Mouse (Mus musculus) hindbrain, embryonic 12.5 days (tissue): ENCODE data around the gene Tmem203. TPM values are rescaled to one million over a fixed set of nuclear protein-coding genes. Genes with fewer than 3 reads are reported as not detected.
"Not testable (repeated sequence)": the region's sequence is repeated elsewhere in the genome, so short reads cannot be mapped to it uniquely, and the experiment has no call there.

Experiments used
- ATAC-seq: fragments of 200-750 bp; cut with Nextera tagmentation; 2 replicates; pipeline ENCODE4 v1.8.0; 2017; ENCODE audit warnings: moderate TSS enrichment; ENCODE audit not compliant: low FRiP score
- H3K27ac ChIP-seq: fragments of 300-500 bp; sonication (generic); 2 replicates; pipeline ENCODE4 v1.5.1; 2016; ENCODE audit warnings: mild to moderate bottlenecking
- H3K27me3 ChIP-seq: fragments of 300-500 bp; sonication (generic); 2 replicates; pipeline ENCODE4 v1.6.1; 2016; ENCODE audit warnings: mild to moderate bottlenecking
- H3K36me3 ChIP-seq: fragments of 300-500 bp; sonication (generic); 2 replicates; pipeline ENCODE4 v1.6.1; 2016; ENCODE audit warnings: mild to moderate bottlenecking
- H3K4me1 ChIP-seq: fragments of 300-500 bp; sonication (generic); 2 replicates; pipeline ENCODE4 v1.6.1; 2016
- H3K4me2 ChIP-seq: fragments of 300-500 bp; sonication (generic); replicated peaks from 2 replicates; pipeline ENCODE4 v1.6.1; 2016; ENCODE audit warnings: mild to moderate bottlenecking
- H3K4me3 ChIP-seq: fragments of 300-500 bp; sonication (generic); 2 replicates; pipeline ENCODE4 v1.5.1; 2016; ENCODE audit warnings: mild to moderate bottlenecking
- H3K9ac ChIP-seq: fragments of 300-500 bp; sonication (generic); 2 replicates; pipeline ENCODE4 v1.6.1; 2016; ENCODE audit warnings: mild to moderate bottlenecking, moderate library complexity
- H3K9me3 ChIP-seq: fragments of 300-500 bp; sonication (generic); replicated peaks from 2 replicates; pipeline ENCODE4 v1.6.1; 2016; ENCODE audit warnings: mild to moderate bottlenecking
- WGBS: fragments of 180-500 bp; shearing (Covaris S2); methylation state at CpG from one replicate; pipeline ENCODE4 v1.1.7; 2016; 5-methylcytosine and 5-hydroxymethylcytosine counted together
- polyA plus RNA-seq: library from polyadenylated mRNA; unstranded; fragments of >200 nt; fragmentation: Nextera tagmentation; extraction: Ambion mirVana; gene quantifications from 2 replicates; pipeline ENCODE4 v1.2.1, GENCODE M21; 2016

Tmem203 gene
- polyA plus RNA-seq, 1 experiment from 2014 or later = 18.6 TPM

GRCm38 (mm10) chr2:25246183-25247072, 8.8 kb upstream of the Tmem203 start, which contains the start of gene AL732309.1:
Gene AL732309.1 (minus strand): TSS chr2:25246863.
- Histone ChIP-seq H3K4me1 (peaks cover 18% of the 10 kb centered on the region), H3K4me2 (no peak within 1 kb of the TSS), H3K9ac (no peak within 1 kb of the TSS), H3K4me3 (no peak within 1 kb of the TSS), H3K27me3 (peaks cover 13% of the 10 kb centered on the region), H3K9me3 (no peaks in the 10 kb centered on the region), H3K36me3 (peaks cover 66% of the 10 kb centered on the region), H3K27ac (no peak within 1 kb of the TSS)
- WGBS = 87% methylated on average over 10 of the region's 10 CpGs
- no peak for ATAC-seq

- 87% methylated on average over 1 of the region's 1 CpGs for WGBS
- ATAC-seq = no peak
- no peaks in the 10 kb centered on the region for H3K9me3 ChIP-seq
- H3K4me2 ChIP-seq = no peak overlapping the region
- peaks cover 51% of the 10 kb centered on the region for H3K36me3 ChIP-seq
- H3K4me3 ChIP-seq = no peak overlapping the region
- H3K27me3 ChIP-seq = no peaks in the 10 kb centered on the region
- no peak overlapping the region for H3K27ac ChIP-seq
- H3K4me1 ChIP-seq = peaks cover 16% of the 10 kb centered on the region
- H3K9ac ChIP-seq = no peak overlapping the region
Observed at GRCm38 (mm10) chr2:25252331-25252730, 2.9 kb upstream of the Tmem203 start.

- not testable (repeated sequence) for H3K27me3 ChIP-seq, H3K9me3 ChIP-seq, H3K27ac ChIP-seq, ATAC-seq
- H3K4me1 ChIP-seq = peaks cover 16% of the 10 kb centered on the region
- H3K36me3 ChIP-seq = peaks cover 10% of the 10 kb centered on the region
- H3K9ac ChIP-seq = peak overlapping the region; percentile 79
- 64% methylated on average over 12 of the region's 12 CpGs for WGBS
- peak overlapping the region; percentile 77 for H3K4me2 ChIP-seq
- peak overlapping the region; percentile 95 for H3K4me3 ChIP-seq
Observed at GRCm38 (mm10) chr2:25256443-25257109, 1.3 kb downstream of the Tmem203 start.

GRCm38 (mm10) chr2:25257250-25257649, 2.0 kb downstream of the Tmem203 start:
- not testable (repeated sequence) for H3K36me3 ChIP-seq, ATAC-seq, H3K27me3 ChIP-seq, H3K9me3 ChIP-seq, H3K27ac ChIP-seq, H3K4me3 ChIP-seq, H3K4me2 ChIP-seq, H3K9ac ChIP-seq
- WGBS = 85% methylated on average over 5 of the region's 5 CpGs
- H3K4me1 ChIP-seq = peaks cover 19% of the 10 kb centered on the region

- Histone ChIP-seq H3K27ac (no peak overlapping the region), H3K9ac (no peak overlapping the region), H3K9me3 (no peaks in the 10 kb centered on the region), H3K27me3 (peaks cover 10% of the 10 kb centered on the region), H3K4me1 (peaks cover 28% of the 10 kb centered on the region), H3K4me2 (no peak overlapping the region), H3K4me3 (no peak overlapping the region), H3K36me3 (no peaks in the 10 kb centered on the region)
- 54% methylated on average over 2 of the region's 2 CpGs for WGBS
- ATAC-seq = no peak
Observed at GRCm38 (mm10) chr2:25258887-25259286, 3.6 kb downstream of the Tmem203 start.

GRCm38 (mm10) chr2:25261870-25262269, 6.6 kb downstream of the Tmem203 start:
- 48% methylated on average over 12 of the region's 12 CpGs for WGBS
- Histone ChIP-seq H3K4me3 (peak overlapping the region; percentile 62), H3K27ac (no peak overlapping the region), H3K4me1 (peaks cover 41% of the 10 kb centered on the region), H3K9me3 (no peaks in the 10 kb centered on the region), H3K27me3 (peaks cover 23% of the 10 kb centered on the region), H3K36me3 (no peaks in the 10 kb centered on the region), H3K9ac (peak overlapping the region; percentile 55), H3K4me2 (peak overlapping the region; percentile 99)
- ATAC-seq = 0 out of 2 replicates have a peak, but pooled peaks have one; percentile 3

GRCm38 (mm10) chr2:25262291-25262767, 7.1 kb downstream of the Tmem203 start, which contains the start of gene Tprn:
Gene Tprn (plus strand): TSS chr2:25262618.
- H3K4me1 ChIP-seq = peaks cover 46% of the 10 kb centered on the region
- peak within 1 kb of the TSS; percentile 62 for H3K4me3 ChIP-seq
- H3K27me3 ChIP-seq = peaks cover 23% of the 10 kb centered on the region
- H3K27ac ChIP-seq = peak within 1 kb of the TSS; percentile 49
- peak; percentile 98 for ATAC-seq
- H3K9ac ChIP-seq = peak within 1 kb of the TSS; percentile 73
- H3K36me3 ChIP-seq = no peaks in the 10 kb centered on the region
- no peaks in the 10 kb centered on the region for H3K9me3 ChIP-seq
- H3K4me2 ChIP-seq = peak within 1 kb of the TSS; percentile 99
- under 1% methylated on average over 39 of the region's 39 CpGs for WGBS

- WGBS = under 1% methylated on average over 81 of the region's 82 CpGs
- Histone ChIP-seq H3K36me3 (no peaks in the 10 kb centered on the region), H3K4me1 (peaks cover 52% of the 10 kb centered on the region), H3K27me3 (peaks cover 23% of the 10 kb centered on the region), H3K9ac (peak overlapping the region; percentile 73), H3K9me3 (no peaks in the 10 kb centered on the region), H3K4me3 (peak overlapping the region; percentile 62), H3K27ac (peak overlapping the region; percentile 49), H3K4me2 (peak overlapping the region; percentile 99)
- ATAC-seq = peak; percentile 35
Observed at GRCm38 (mm10) chr2:25262795-25263622, 7.8 kb downstream of the Tmem203 start.

GRCm38 (mm10) chr2:25263623-25264285, 8.5 kb downstream of the Tmem203 start:
- Histone ChIP-seq H3K4me1 (peaks cover 52% of the 10 kb centered on the region), H3K36me3 (0 out of 2 replicates have a peak, but pooled peaks cover 4% of the 10 kb centered on the region), H3K27me3 (peaks cover 23% of the 10 kb centered on the region), H3K4me3 (peak overlapping the region; percentile 62), H3K9ac (peak overlapping the region; percentile 73), H3K4me2 (peak overlapping the region; percentile 99), H3K9me3 (no peaks in the 10 kb centered on the region), H3K27ac (no peak overlapping the region)
- no peak for ATAC-seq
- 20% methylated on average over 12 of the region's 12 CpGs for WGBS

- Histone ChIP-seq H3K36me3 (peaks cover 9% of the 10 kb centered on the region), H3K4me3 (peak overlapping the region; percentile 62), H3K4me1 (peaks cover 52% of the 10 kb centered on the region), H3K27ac (no peak overlapping the region), H3K9ac (peak overlapping the region; percentile 13; the same call in 1 of the 2 replicates), H3K27me3 (peaks cover 23% of the 10 kb centered on the region), H3K4me2 (peak overlapping the region; percentile 99), H3K9me3 (no peaks in the 10 kb centered on the region)
- 83% methylated on average over 5 of the region's 5 CpGs for whole genome bisulfite sequencing
- no peak for ATAC-seq
Observed at GRCm38 (mm10) chr2:25264286-25264660, 9.0 kb downstream of the Tmem203 start.

- H3K9me3 ChIP-seq = no peaks in the 10 kb centered on the region
- peaks cover 23% of the 10 kb centered on the region for H3K27me3 ChIP-seq
- 0 out of 2 replicates have a peak overlapping the region, but pooled peaks have one; percentile 13 for H3K9ac ChIP-seq
- 0 out of 2 replicates have a peak overlapping the region, but pooled peaks have one; percentile 1 for H3K4me3 ChIP-seq
- no peak overlapping the region for H3K27ac ChIP-seq
- H3K36me3 ChIP-seq = peaks cover 15% of the 10 kb centered on the region
- peak overlapping the region; percentile 99 for H3K4me2 ChIP-seq
- 74% methylated on average over 3 of the region's 3 CpGs for WGBS
- no peak for ATAC-seq
- H3K4me1 ChIP-seq = peaks cover 52% of the 10 kb centered on the region
Observed at GRCm38 (mm10) chr2:25264851-25265250, 9.6 kb downstream of the Tmem203 start.
